Comparison of ENCODE assay signal across 8 mouse cellular contexts in the genomic region with DNA sequence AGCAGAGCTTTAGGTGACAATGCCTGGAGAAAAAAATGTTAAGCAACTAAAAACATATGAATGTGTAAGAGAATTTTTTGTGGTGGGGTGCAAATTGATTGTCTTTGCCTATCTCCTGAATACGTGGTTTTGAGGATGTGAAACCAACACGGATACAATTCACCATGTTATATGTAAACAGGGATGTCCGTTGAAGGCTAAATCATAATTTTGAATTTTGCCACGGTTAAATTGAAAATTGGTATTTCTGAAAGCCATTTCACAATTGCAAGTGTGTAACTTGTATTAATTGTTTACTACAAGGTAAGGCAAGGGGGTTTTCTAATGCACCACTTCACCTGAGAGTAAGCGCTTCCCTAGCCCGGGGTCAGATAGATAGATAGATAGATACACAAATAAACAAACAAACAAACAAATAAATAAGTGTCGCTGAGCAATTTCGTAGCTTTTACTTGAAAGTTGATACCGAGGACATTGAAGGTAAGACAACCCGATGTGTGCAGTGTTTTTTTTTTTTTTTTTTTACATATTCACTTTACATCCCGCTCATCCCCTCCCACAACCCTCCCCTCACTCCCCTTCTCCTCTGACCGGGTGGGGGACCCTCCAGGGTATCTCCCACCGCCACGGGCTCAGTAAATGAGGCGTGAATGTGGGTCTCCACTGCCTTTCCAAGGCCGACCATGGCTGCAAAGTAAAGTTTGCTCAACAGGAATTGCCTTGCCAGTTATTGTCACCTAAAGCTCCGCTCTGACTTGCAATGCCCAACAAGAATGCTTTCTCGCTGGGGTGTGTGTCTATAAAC. TPM values are rescaled to one million over a fixed set of nuclear protein-coding genes. Genes with fewer than 3 reads are reported as not detected.
DNase-seq lines count a peak whose midpoint lies in the region; ATAC-seq and TF ChIP-seq lines count a peak whose summit lies in the region.

No protein-coding gene starts in this region.

- H3K4me1 ChIP-seq in heart, adult 2 months (ENCODE audit: control insufficient read depth, insufficient read depth, low read length): no peaks in the 10 kb centered on the region
- H3K4me1 ChIP-seq in E14TG2a.4 (replicated peaks; ENCODE audit: low read depth, low read length): peaks cover 53% of the 10 kb centered on the region

- H3K36me3 ChIP-seq in heart, adult 2 months (ENCODE audit: control insufficient read depth, insufficient read depth, low read length): no peaks in the 10 kb centered on the region
- peaks cover 15% of the 10 kb centered on the region for H3K36me3 ChIP-seq in E14TG2a.4 (ENCODE audit: insufficient read depth, low read length)
- no peaks in the 10 kb centered on the region for H3K36me3 ChIP-seq in macrophage (ENCODE audit: inconsistent target)

- no peak for TF ChIP-seq CTCF in heart, adult 2 months (IDR thresholded peaks at IDR 0.05)
- no peak for TF ChIP-seq CTCF in E14TG2a.4 (conservative IDR thresholded peaks at IDR 0.05; ENCODE audit: low read length)

- H3K79me2 ChIP-seq in heart, adult 2 months (replicated peaks; ENCODE audit: control insufficient read depth, insufficient read depth, low read length): no peaks in the 10 kb centered on the region
- peaks cover 23% of the 10 kb centered on the region for H3K79me2 ChIP-seq in macrophage (ENCODE audit: inconsistent target)

- peak overlapping the region; percentile 76 for H3K9ac ChIP-seq in heart, adult 2 months (ENCODE audit: low read depth, low read length)

- no peak for DNase-seq in heart, adult 2 months
- DNase-seq in heart, postnatal 25 days (ENCODE audit: low spot score): no peak
- no peak for DNase-seq in cerebellum, adult 8-10 months
- no peak for DNase-seq in cerebellum, postnatal 25 days
- no peak for DNase-seq in ovary, postnatal 14 days (ENCODE audit: low spot score)

- no peaks in the 10 kb centered on the region for H3K9me3 ChIP-seq in E14TG2a.4 (ENCODE audit: low read length)

- no peak for TF ChIP-seq POLR2A in heart, adult 2 months (IDR thresholded peaks at IDR 0.05; ENCODE audit: insufficient read depth, low read depth, low read length)

- ATAC-seq in granulocyte monocyte progenitor cell, adult 5-6 weeks (replicated peaks; ENCODE audit: poor library complexity, severe bottlenecking): peak; percentile 49

- H3K27me3 ChIP-seq in heart, adult 2 months (ENCODE audit: control insufficient read depth, insufficient read depth, low read length): no peaks in the 10 kb centered on the region
- no peaks in the 10 kb centered on the region for H3K27me3 ChIP-seq in E14TG2a.4 (ENCODE audit: insufficient read depth, low read length)

- 8% methylated on average over 18 of the region's 18 CpGs for WGBS in heart, adult 2 months
- 5% methylated on average over 15 of the region's 18 CpGs for WGBS in macrophage (ENCODE audit: missing documents)

- no peak for TF ChIP-seq EP300 in heart, adult 2 months (IDR thresholded peaks at IDR 0.05; ENCODE audit: insufficient read depth, low read depth, low read length)

- peak overlapping the region; percentile 89 for H3K4me3 ChIP-seq in heart, adult 2 months
- H3K4me3 ChIP-seq in E14TG2a.4 (replicated peaks; ENCODE audit: low read length): peak overlapping the region; percentile 98
- H3K4me3 ChIP-seq in macrophage (ENCODE audit: inconsistent target): peak overlapping the region; percentile 81

- H3K27ac ChIP-seq in heart, adult 2 months: peak overlapping the region; percentile 98
- H3K27ac ChIP-seq in macrophage: peak overlapping the region; percentile 98

- intact Hi-C loops in heart, adult 2 months (cut with DNase I): no loop called here
- intact Hi-C loops in heart, postnatal 25 days (cut with DNase I): no loop called here

RNA-seq across cellular contexts. Expression of gene Lrr1, which starts 0.8 kb away (rescaled TPM):
- not detected for total RNA-seq in heart, adult 2 months (2021)
- not detected in 2 replicates for polyA plus RNA-seq in heart, adult 2 months (2012; rRNA removed)
- total RNA-seq in heart, postnatal 25 days (2021): under 1 TPM in 1 of 2 experiments, not detected in 1; 0.88 TPM
- total RNA-seq in granulocyte monocyte progenitor cell, adult 5-6 weeks (2014; fragmentation: Nextera tagmentation): 24.0 and 29.8 TPM in 2 replicates
- 12.3 and 15.8 TPM in 2 replicates for total RNA-seq in granulocyte monocyte progenitor cell, adult 5-6 weeks (2017)
- 1 to 10 TPM in 2 of 26 experiments, under 1 TPM in 4, not detected in 20; 0.48 to 2.8 (median 0.71) TPM for total RNA-seq in macrophage (2018; cell fraction: chromatin; rRNA removed)
- total RNA-seq in macrophage (2018; cell fraction: cytosol; rRNA removed): 1 to 10 TPM in 6 of 26 experiments, under 1 TPM in 20; 0.15 to 1.4 (median 0.61) TPM
- 1 to 10 TPM in 6 of 26 experiments, under 1 TPM in 2, not detected in 18; 0.60 to 5.2 (median 1.6) TPM for total RNA-seq in macrophage (2018; cell fraction: nucleus; rRNA removed)
- polyA plus RNA-seq in macrophage (2018): 0.79 to 5.0 TPM (median 0.95 TPM) in 3 replicates

RNA-seq across cellular contexts. Expression of gene Rps29, which starts 8.9 kb away (rescaled TPM):
- 1,000 to 10,000 TPM; 1,353 to 1,535 TPM for total RNA-seq in heart, adult 2 months (2021)
- 945 and 1,207 TPM in 2 replicates for polyA plus RNA-seq in heart, adult 2 months (2012; rRNA removed)
- total RNA-seq in heart, postnatal 25 days (2021): 1,000 to 10,000 TPM; 1,352 to 1,376 TPM
- 3,535 and 4,742 TPM in 2 replicates for total RNA-seq in granulocyte monocyte progenitor cell, adult 5-6 weeks (2014; fragmentation: Nextera tagmentation)
- total RNA-seq in granulocyte monocyte progenitor cell, adult 5-6 weeks (2017): 1,829 and 1,856 TPM in 2 replicates
- 100 to 1,000 TPM in 1 of 26 experiments, 10 to 100 TPM in 25; 20.7 to 327 (median 51.4) TPM for total RNA-seq in macrophage (2018; cell fraction: chromatin; rRNA removed)
- total RNA-seq in macrophage (2018; cell fraction: cytosol; rRNA removed): 1,000 to 10,000 TPM; 1,700 to 4,036 (median 2,545) TPM
- total RNA-seq in macrophage (2018; cell fraction: nucleus; rRNA removed): 100 to 1,000 TPM; 126 to 489 (median 238) TPM
- polyA plus RNA-seq in macrophage (2018): 591 to 3,066 TPM (median 2,857 TPM) in 3 replicates

RNA-seq across cellular contexts. Expression of gene Rpl36al, which starts 16.0 kb away (rescaled TPM):
- total RNA-seq in heart, adult 2 months (2021): 100 to 1,000 TPM; 196 to 230 TPM
- polyA plus RNA-seq in heart, adult 2 months (2012; rRNA removed): 91.2 and 92.2 TPM in 2 replicates
- 100 to 1,000 TPM; 224 to 242 TPM for total RNA-seq in heart, postnatal 25 days (2021)
- total RNA-seq in granulocyte monocyte progenitor cell, adult 5-6 weeks (2014; fragmentation: Nextera tagmentation): 1,057 and 1,062 TPM in 2 replicates
- 1,430 and 1,531 TPM in 2 replicates for total RNA-seq in granulocyte monocyte progenitor cell, adult 5-6 weeks (2017)
- total RNA-seq in macrophage (2018; cell fraction: chromatin; rRNA removed): 10 to 100 TPM in 18 of 26 experiments, 1 to 10 TPM in 8; 6.8 to 64.5 (median 12.7) TPM
- 100 to 1,000 TPM; 253 to 728 (median 339) TPM for total RNA-seq in macrophage (2018; cell fraction: cytosol; rRNA removed)
- total RNA-seq in macrophage (2018; cell fraction: nucleus; rRNA removed): 100 to 1,000 TPM in 1 of 26 experiments, 10 to 100 TPM in 25; 26.4 to 120 (median 55.8) TPM
- polyA plus RNA-seq in macrophage (2018): 456 to 589 TPM (median 537 TPM) in 3 replicates

RNA-seq across cellular contexts. Expression of gene Mgat2, which starts 16.1 kb away (rescaled TPM):
- total RNA-seq in heart, adult 2 months (2021): 10 to 100 TPM; 18.9 to 19.2 TPM
- polyA plus RNA-seq in heart, adult 2 months (2012; rRNA removed): 6.5 and 10.6 TPM in 2 replicates
- 10 to 100 TPM; 19.6 to 20.0 TPM for total RNA-seq in heart, postnatal 25 days (2021)
- 96.2 and 111 TPM in 2 replicates for total RNA-seq in granulocyte monocyte progenitor cell, adult 5-6 weeks (2014; fragmentation: Nextera tagmentation)
- 153 and 186 TPM in 2 replicates for total RNA-seq in granulocyte monocyte progenitor cell, adult 5-6 weeks (2017)
- 10 to 100 TPM in 8 of 26 experiments, 1 to 10 TPM in 18; 2.3 to 24.2 (median 7.4) TPM for total RNA-seq in macrophage (2018; cell fraction: chromatin; rRNA removed)
- total RNA-seq in macrophage (2018; cell fraction: cytosol; rRNA removed): 10 to 100 TPM; 44.3 to 86.0 (median 63.4) TPM
- 10 to 100 TPM; 14.6 to 89.9 (median 53.3) TPM for total RNA-seq in macrophage (2018; cell fraction: nucleus; rRNA removed)
- 69.8 to 86.8 TPM (median 81.4 TPM) in 3 replicates for polyA plus RNA-seq in macrophage (2018)

RNA-seq across cellular contexts. Expression of gene Gm49383, which starts 29.0 kb away (rescaled TPM):
- 1 to 10 TPM; 2.2 to 3.1 TPM for total RNA-seq in heart, adult 2 months (2021)
- polyA plus RNA-seq in heart, adult 2 months (2012; rRNA removed): 1.00 and 2.1 TPM in 2 replicates
- total RNA-seq in heart, postnatal 25 days (2021): 1 to 10 TPM; 2.6 to 4.5 TPM
- 4.1 and 5.3 TPM in 2 replicates for total RNA-seq in granulocyte monocyte progenitor cell, adult 5-6 weeks (2014; fragmentation: Nextera tagmentation)
- total RNA-seq in granulocyte monocyte progenitor cell, adult 5-6 weeks (2017): 27.0 and 31.0 TPM in 2 replicates
- 1 to 10 TPM in 8 of 26 experiments, under 1 TPM in 4, not detected in 14; 0.67 to 3.7 (median 1.2) TPM for total RNA-seq in macrophage (2018; cell fraction: chromatin; rRNA removed)
- total RNA-seq in macrophage (2018; cell fraction: cytosol; rRNA removed): 1 to 10 TPM; 1.0 to 5.9 (median 3.6) TPM
- total RNA-seq in macrophage (2018; cell fraction: nucleus; rRNA removed): 1 to 10 TPM in 16 of 26 experiments, under 1 TPM in 3, not detected in 7; 0.75 to 3.1 (median 1.7) TPM
- 2.3 to 4.5 TPM (median 2.8 TPM) in 3 replicates for polyA plus RNA-seq in macrophage (2018)

Comparison
In these comparisons a context has a peak if more than half of its experiments do, and no peak if none do; other contexts are left out.
1. RNA of gene Lrr1, which starts 0.8 kb away (total RNA-seq): 12.3 to 29.8 TPM in granulocyte monocyte progenitor cell, adult 5-6 weeks; 0.88 TPM in heart, postnatal 25 days and not detected in heart, adult 2 months; every median in the first group is over 4 times any median in the second.
2. RNA of gene Rpl36al, which starts 16.0 kb away (total RNA-seq): 1,057 to 1,531 TPM in granulocyte monocyte progenitor cell, adult 5-6 weeks; 224 to 242 TPM in heart, postnatal 25 days and 196 to 230 TPM in heart, adult 2 months; every median in the first group is over 4 times any median in the second.
3. Peak in every context shown above with its lines, with median percentiles within 50 percentile points of each other: H3K4me3 ChIP-seq.